Mouse (Mus musculus): ENCODE data around the gene Atp1a2. TPM values are rescaled to one million over a fixed set of nuclear protein-coding genes. Genes with fewer than 3 reads are reported as not detected.

The Atp1a2 gene
- 0.22 TPM for polyA plus RNA-seq (2017; shearing (Covaris generic))

GRCm38 (mm10) chr1:172297611-172298537, at the start of gene Atp1a2:
Atp1a2 (minus strand) TSS chr1:172298064.

GRCm38 (mm10) chr1:172340729-172341321, 43.0 kb upstream of the Atp1a2 start, which contains the start of gene Kcnj10:
Kcnj10 (plus strand) TSS chr1:172341210.

GRCm38 (mm10) chr1:172329131-172329530, 31.3 kb upstream of the Atp1a2 start, which contains the start of gene Kcnj9:
Kcnj9 (minus strand) TSS chr1:172329318.

GRCm38 (mm10) chr1:172261477-172262078, 36.3 kb downstream of the Atp1a2 start, which contains the start of gene Igsf8:
Igsf8 (plus strand) TSS chr1:172261641.

GRCm38 (mm10) chr1:172258314-172258713, 39.5 kb downstream of the Atp1a2 start, which contains the start of gene Atp1a4:
Atp1a4 (minus strand) TSS chr1:172258414.

Other genes starting within 250 kb of the Atp1a2 start
- gene Nhlh1, start 240.5 kb downstream of the Atp1a2 start, polyA plus RNA-seq (2017; shearing (Covaris generic)) = not detected
- 258 TPM for gene Copa, start 215.5 kb downstream of the Atp1a2 start, polyA plus RNA-seq (2017; shearing (Covaris generic))
- 165 TPM for gene Ncstn, start 215.3 kb downstream of the Atp1a2 start, polyA plus RNA-seq (2017; shearing (Covaris generic))
- 66.5 TPM for gene Pex19, start 171.3 kb downstream of the Atp1a2 start, polyA plus RNA-seq (2017; shearing (Covaris generic))
- gene Dcaf8, start 150.0 kb downstream of the Atp1a2 start, polyA plus RNA-seq (2017; shearing (Covaris generic)) = 183 TPM
- 80.0 TPM for gene Pea15a, start 91.3 kb downstream of the Atp1a2 start, polyA plus RNA-seq (2017; shearing (Covaris generic))
- gene Casq1, start 78.2 kb downstream of the Atp1a2 start, polyA plus RNA-seq (2017; shearing (Covaris generic)) = 0.15 TPM
- gene Atp1a4, start 39.6 kb downstream of the Atp1a2 start, polyA plus RNA-seq (2017; shearing (Covaris generic)) = not detected
- gene Igsf8, start 36.4 kb downstream of the Atp1a2 start, polyA plus RNA-seq (2017; shearing (Covaris generic)) = 26.3 TPM
- gene Kcnj9, start 31.3 kb upstream of the Atp1a2 start, polyA plus RNA-seq (2017; shearing (Covaris generic)) = not detected
- gene Kcnj10, start 43.1 kb upstream of the Atp1a2 start, polyA plus RNA-seq (2017; shearing (Covaris generic)) = not detected
- 9.3 TPM for gene Pigm, start 78.5 kb upstream of the Atp1a2 start, polyA plus RNA-seq (2017; shearing (Covaris generic))
- not detected for gene Slamf9, start 177.3 kb upstream of the Atp1a2 start, polyA plus RNA-seq (2017; shearing (Covaris generic))
- gene Igsf9, start 183.7 kb upstream of the Atp1a2 start, polyA plus RNA-seq (2017; shearing (Covaris generic)) = 2.3 TPM
- 369 TPM for gene Tagln2, start 202.0 kb upstream of the Atp1a2 start, polyA plus RNA-seq (2017; shearing (Covaris generic))
- 0.37 TPM for gene Cfap45, start 222.7 kb upstream of the Atp1a2 start, polyA plus RNA-seq (2017; shearing (Covaris generic))

Data from CD4-positive, CD25-positive, alpha-beta regulatory T cell, adult 9 weeks (primary cell).